Mouse (Mus musculus) thymus, adult 2 months (tissue): ENCODE measurements around the gene Gucy2g.

Experiments
- CTCF ChIP-seq: fragments of 200-500 bp; IDR thresholded peaks from 2 replicates; pipeline ENCODE4 v1.5.1; 2012; ENCODE audit warnings: mild to moderate bottlenecking, control low read depth, low read length, moderate library complexity, borderline replicate concordance; ENCODE audit not compliant: control insufficient read depth, poor library complexity, insufficient read depth; ENCODE audit errors: extremely low read depth
- POLR2A ChIP-seq: fragments of 200-500 bp; IDR thresholded peaks from 2 replicates; pipeline ENCODE4 v1.6.1; 2012; ENCODE audit warnings: mild to moderate bottlenecking, low read length, control low read depth, moderate library complexity; ENCODE audit not compliant: control insufficient read depth, poor library complexity, insufficient read depth; ENCODE audit errors: extremely low read depth

- TF ChIP-seq CTCF (no peak), POLR2A (no peak)
Measured at GRCm38 (mm10) chr19:55171585-55171984, 69.5 kb downstream of the Gucy2g start.
